Mouse (Mus musculus) kidney, adult 2 months (tissue): ENCODE measurements around the gene Sdk1.

Experiments
- CTCF ChIP-seq: fragments of 200-500 bp; conservative IDR thresholded peaks from 2 replicates; pipeline ENCODE4 v1.5.1; 2011; ENCODE audit warnings: low read depth, mild to moderate bottlenecking, control low read depth, low read length, moderate library complexity, mixed read lengths; ENCODE audit not compliant: insufficient read depth, insufficient read length
- POLR2A ChIP-seq: fragments of 200-500 bp; IDR thresholded peaks from one replicate; pipeline ENCODE4 v1.6.1; 2011; ENCODE audit warnings: low read depth, low read length, control low read depth

DNA sequence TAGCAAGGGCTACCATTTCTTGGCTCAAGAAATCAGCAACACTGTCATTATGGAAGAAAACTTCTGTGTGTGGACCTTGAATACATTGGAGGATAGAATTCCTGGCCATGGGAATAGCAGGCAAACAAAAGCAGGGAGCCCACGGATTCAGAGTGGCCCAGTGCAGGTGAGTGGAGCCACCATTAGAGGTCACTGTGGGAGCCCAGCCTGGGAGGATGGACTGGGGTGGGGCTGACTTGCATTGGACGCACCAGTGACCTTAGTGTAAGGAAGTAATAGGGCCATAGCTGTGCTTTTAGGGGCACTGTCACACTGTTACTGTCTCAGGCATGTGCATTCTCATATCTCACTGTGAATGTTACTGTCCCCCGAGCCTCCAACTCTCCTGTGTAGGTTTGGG, 1001.3 kb downstream of the Sdk1 start:
- TF ChIP-seq CTCF (no peak; the same call in 1 of the 2 replicates), POLR2A (no peak)
